Mouse (Mus musculus) kidney, adult 8-10 months (tissue): ENCODE measurements around the gene Mecom.
A peak's percentile ranks its signal among the peaks of the same experiment; 100 is the strongest.

Experiments
- DNase-seq, 2 experiments: peaks; one replicate each; pipeline ENCODE4 v3.0.0; 2022

Mecom gene

GRCm38 (mm10) chr3:30514051-30514754 lies 33.6 kb downstream of the Mecom start:
- peak; percentile 11 to 16 for DNase-seq

GRCm38 (mm10) chr3:30513314-30513997 lies 34.4 kb downstream of the Mecom start:
- peak in 1 of 2 experiments; percentile 6 for DNase-seq

GRCm38 (mm10) chr3:30512459-30513030 lies 35.3 kb downstream of the Mecom start:
- peak in 1 of 2 experiments; percentile 11 for DNase-seq

- no peak for DNase-seq
Observed at GRCm38 (mm10) chr3:30511796-30512195, 36.0 kb downstream of the Mecom start.

- peak; percentile 22 to 26 for DNase-seq
Observed at GRCm38 (mm10) chr3:30511062-30511640, 36.7 kb downstream of the Mecom start.

- peak in 1 of 2 experiments; percentile 12 for DNase-seq
Observed at GRCm38 (mm10) chr3:30510646-30511045, 37.2 kb downstream of the Mecom start.

GRCm38 (mm10) chr3:30510105-30510504 lies 37.7 kb downstream of the Mecom start:
- peak; percentile 14 to 21 for DNase-seq

GRCm38 (mm10) chr3:30508930-30509910 lies 38.6 kb downstream of the Mecom start:
- DNase-seq = peak; percentile 49 to 55

- peak; percentile 69 to 74 for DNase-seq
Observed at GRCm38 (mm10) chr3:30508296-30508929, 39.4 kb downstream of the Mecom start.

- DNase-seq = peak in 1 of 2 experiments; percentile 29
Observed at GRCm38 (mm10) chr3:30507576-30508295, 40.1 kb downstream of the Mecom start.

- peak; percentile 35 to 50 for DNase-seq
Observed at GRCm38 (mm10) chr3:30507028-30507575, 40.7 kb downstream of the Mecom start.

- DNase-seq = no peak
Observed at GRCm38 (mm10) chr3:30506329-30507027, 41.3 kb downstream of the Mecom start.

GRCm38 (mm10) chr3:30505741-30506251 lies 42.0 kb downstream of the Mecom start:
- DNase-seq = peak; percentile 21 to 27

- DNase-seq = peak in 1 of 2 experiments; percentile 7
Observed at GRCm38 (mm10) chr3:30504561-30504960, 43.2 kb downstream of the Mecom start.

GRCm38 (mm10) chr3:30503821-30504220 lies 44.0 kb downstream of the Mecom start:
- DNase-seq = peak in 1 of 2 experiments; percentile 9

- DNase-seq = no peak
Observed at GRCm38 (mm10) chr3:30498202-30498828, 49.5 kb downstream of the Mecom start.

- no peak for DNase-seq
Observed at GRCm38 (mm10) chr3:30494371-30494770, 53.4 kb downstream of the Mecom start.

GRCm38 (mm10) chr3:30488808-30489207 lies 59.0 kb downstream of the Mecom start:
- no peak for DNase-seq

- DNase-seq = no peak
Observed at GRCm38 (mm10) chr3:30486422-30486821, 61.4 kb downstream of the Mecom start.
